Mouse (Mus musculus) adipocyte (in vitro differentiated cells): ENCODE measurements around the gene Elovl1.

Experiments used
- DNase-seq: peaks from one replicate; pipeline ENCODE4 v3.0.0-alpha.2; 2016; ENCODE audit warnings: low spot score

The Elovl1 gene

DNA sequence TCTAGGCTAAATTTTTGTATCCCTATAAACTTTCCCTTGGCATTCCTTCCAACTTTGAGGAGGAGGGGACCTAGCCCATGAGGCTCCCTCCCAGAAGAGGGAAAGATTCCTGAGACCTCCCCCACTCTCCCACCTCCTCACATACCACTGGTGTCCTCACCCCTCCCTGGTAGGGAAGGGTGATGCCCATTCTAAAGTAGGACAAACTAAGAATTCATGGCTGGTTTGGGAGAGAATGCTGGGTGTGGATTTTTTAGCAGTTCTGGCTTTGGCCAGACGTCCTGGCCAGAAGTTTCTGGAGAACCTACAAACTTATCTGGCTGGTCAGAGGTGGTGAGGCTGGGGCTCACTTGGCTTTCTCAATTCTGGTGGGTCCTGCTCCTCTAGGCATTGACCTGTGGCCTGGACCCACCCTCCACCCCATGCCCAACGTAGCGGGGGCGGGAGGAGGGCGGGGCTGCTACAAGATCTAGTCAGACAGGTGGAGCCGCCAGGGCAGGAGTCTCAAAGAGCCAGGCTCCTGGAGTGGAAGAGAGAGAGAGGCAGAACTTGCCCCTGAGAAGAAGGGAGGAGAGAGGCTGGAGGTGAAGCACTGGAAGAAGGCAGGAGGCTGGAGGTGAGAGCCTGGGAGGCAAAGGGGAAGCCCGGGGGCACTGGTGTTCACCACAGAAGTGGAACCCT lies 1.5 kb downstream of the Elovl1 start:
- no peak for DNase-seq

- no peak for DNase-seq
Observed at GRCm38 (mm10) chr4:118432332-118432731, 4.4 kb downstream of the Elovl1 start.

DNA sequence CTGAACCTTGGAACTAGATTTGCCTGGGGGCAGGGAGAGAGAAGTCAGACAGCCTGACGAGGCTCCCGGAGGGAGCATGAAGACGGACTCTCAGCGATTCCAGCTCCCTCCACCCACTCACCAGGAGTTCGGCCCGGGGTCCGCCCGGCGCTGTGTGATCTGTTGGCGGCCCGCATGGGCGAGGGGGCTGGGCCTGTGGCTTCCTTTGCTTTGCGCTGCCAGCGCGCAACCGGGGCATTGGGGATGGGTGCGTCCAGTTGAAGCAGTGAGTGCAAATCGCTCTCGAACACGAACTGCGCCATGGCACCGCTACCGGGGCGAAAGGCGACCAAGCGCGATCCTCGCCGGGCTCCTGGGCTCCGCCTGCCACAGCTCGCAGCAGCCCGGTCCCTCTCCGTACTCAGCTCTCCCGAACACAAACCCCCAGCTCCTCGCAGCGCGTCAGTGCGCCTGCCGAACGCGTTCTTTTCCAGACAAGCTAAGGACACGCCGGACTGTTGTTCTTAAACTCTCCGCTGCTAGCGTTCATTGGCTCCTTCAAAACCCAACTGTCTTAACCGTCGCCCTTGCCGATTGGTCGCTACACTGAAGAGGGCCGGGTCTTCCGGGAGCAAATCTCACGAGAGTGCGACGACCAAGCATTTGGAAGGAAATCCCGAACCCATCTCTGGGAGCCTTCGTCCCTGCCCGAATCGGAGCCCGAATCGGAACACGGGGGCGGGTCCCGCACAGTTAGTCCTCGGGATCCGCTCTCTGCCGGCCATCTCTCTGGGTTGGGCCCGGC lies 9.1 kb downstream of the Elovl1 start, which contains the start of gene Cdc20:
Cdc20 (minus strand) TSS at position 533 of the 784 bp plus-strand sequence.
- DNase-seq, result peak; percentile 96

DNA sequence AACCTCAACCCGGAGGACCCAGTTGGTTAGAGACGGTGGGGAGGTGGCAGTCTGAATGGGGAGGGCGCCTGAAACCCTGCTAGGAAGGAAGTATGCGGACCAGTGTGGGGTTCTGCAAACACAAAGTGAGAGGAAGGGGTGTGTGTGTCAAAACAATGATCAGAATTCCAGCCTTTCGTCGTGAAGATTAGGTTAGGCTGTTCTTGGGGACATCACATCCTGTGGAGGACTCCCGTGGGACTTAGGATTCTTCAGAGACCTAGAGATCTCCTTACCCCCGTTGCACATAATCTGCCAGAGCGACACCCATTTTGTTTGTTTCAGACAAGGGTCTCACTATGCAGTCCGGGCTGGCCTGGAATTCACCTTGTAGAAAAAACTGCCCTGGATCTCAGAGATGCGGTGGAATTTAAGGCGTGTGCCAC lies 9.9 kb downstream of the Elovl1 start:
- DNase-seq, result no peak

- no peak for DNase-seq
Observed at GRCm38 (mm10) chr4:118445088-118445487, 17.2 kb downstream of the Elovl1 start.

GRCm38 (mm10) chr4:118445781-118446414 lies 18.0 kb downstream of the Elovl1 start:
- DNase-seq, result no peak

DNA sequence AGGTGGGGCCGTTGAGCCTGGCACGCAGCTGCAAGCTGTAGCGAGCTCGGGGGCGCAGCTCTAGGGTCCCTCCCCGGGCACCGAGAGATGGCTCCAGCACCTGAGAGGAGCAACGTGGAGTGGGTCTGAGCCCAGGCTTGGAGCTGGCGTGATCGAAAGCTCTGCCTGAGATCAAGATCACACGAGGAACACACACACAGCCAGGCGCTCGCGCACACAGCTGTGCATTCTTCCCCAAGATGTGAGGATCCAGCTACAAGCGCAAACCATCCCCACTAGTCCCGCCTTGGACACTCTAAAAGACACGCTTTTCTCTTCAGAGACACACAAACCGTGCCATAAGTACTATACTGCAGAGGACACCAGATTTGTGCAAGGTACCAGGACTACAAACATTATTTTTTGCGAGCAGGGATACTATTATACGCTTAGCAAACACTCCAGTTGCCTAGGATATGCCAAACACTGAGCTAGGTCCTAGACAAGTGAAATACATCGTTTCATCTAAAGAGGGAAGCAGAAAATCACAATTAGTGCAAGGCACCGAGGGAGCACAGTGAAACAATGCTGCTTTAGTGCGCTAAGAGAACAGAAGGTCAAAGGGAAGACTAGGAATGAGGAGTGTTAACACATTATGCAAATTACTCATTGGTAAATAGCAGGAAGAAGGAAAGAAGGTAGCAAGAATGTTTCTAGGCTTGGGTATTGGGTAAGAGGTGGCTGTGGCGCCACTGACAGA lies 18.7 kb downstream of the Elovl1 start:
- DNase-seq, result peak; percentile 31

GRCm38 (mm10) chr4:118457345-118457975 lies 29.6 kb downstream of the Elovl1 start, which contains the start of gene Mpl:
Gene Mpl (minus strand): TSS chr4:118457513.
- no peak for DNase-seq

DNA sequence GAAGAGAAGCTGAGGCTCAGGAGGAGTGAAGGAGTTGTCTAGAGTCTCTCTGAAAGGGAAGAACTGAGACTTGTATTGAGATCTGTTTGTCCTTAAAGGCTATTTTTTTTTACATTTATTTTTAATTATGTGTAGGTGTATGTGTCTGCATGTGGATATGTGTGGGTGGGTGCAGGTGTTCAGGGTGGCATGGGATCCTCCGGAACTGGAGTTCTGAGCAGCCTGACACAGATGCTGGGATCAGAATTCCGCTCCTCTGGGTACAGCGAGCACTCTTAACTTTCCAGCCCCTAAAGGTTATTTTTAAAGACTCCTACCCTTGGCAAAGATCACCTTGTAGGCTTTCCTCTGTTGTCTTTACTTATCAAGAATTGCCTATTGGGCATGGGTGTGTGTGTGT lies 37.1 kb downstream of the Elovl1 start:
- DNase-seq, result no peak

- no peak for DNase-seq
Observed at GRCm38 (mm10) chr4:118465697-118466163, 37.8 kb downstream of the Elovl1 start.

- no peak for DNase-seq
Observed at GRCm38 (mm10) chr4:118471281-118471680, 43.4 kb downstream of the Elovl1 start.

DNA sequence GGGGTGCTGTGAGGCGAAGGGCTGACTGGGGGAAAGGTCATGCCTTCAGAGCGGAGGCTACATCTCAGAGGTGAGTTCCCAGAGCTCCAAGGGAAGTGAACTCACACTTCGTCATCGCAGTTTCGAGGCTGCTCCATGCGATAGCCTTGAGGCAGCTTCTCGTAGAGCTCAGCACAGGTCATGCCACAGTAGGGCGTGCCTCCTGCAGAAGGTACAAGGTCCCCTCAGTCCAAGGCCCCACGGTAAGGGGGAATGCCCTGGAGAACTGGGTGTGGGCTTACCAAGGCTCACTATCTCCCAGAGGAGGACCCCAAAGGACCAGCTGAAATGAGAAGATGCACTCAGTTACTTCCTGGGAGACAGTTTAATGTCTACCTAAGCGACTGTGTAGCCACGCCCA lies 44.8 kb downstream of the Elovl1 start:
- DNase-seq, result no peak

- DNase-seq, result no peak
Observed at GRCm38 (mm10) chr4:118476773-118477530, 49.1 kb downstream of the Elovl1 start.
